Mouse (Mus musculus) lung, adult 2 months (tissue): ENCODE measurements around the gene Ambp.

Experiments
- CTCF ChIP-seq: fragments of 200-500 bp; IDR thresholded peaks from 2 replicates; pipeline ENCODE4 v1.5.1; 2011; ENCODE audit warnings: mild to moderate bottlenecking, low read length, control low read depth; ENCODE audit not compliant: insufficient read depth
- POLR2A ChIP-seq: fragments of 200-500 bp; IDR thresholded peaks from 2 replicates; pipeline ENCODE4 v1.6.1; 2011; ENCODE audit warnings: low read depth, mild to moderate bottlenecking, control low read depth, low read length, borderline replicate concordance; ENCODE audit errors: extremely low read depth

DNA sequence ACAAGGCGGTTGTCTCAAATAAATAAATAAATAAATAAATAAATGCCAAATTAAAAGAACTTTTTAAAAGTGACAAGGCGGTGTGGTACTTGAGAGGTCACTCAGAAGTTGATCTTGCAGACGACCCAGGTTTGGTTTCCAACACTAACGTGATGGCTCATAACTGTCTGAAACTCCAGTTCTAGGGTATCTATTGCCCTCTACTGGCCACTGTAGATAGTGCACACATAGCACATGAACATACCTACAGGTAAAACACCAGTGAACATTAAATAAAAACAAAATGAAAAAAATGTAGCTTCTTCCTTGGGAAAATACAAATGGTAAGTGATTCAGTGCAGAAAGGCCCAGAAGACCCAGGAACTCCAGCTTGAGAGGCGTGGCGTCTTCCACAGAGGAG is 7.3 kb downstream of the Ambp start:
- no peak for TF ChIP-seq POLR2A
- no peak for TF ChIP-seq CTCF
